Mouse (Mus musculus): ENCODE measurements around the gene Ccni. TPM values are rescaled to one million over a fixed set of nuclear protein-coding genes. Genes with fewer than 3 reads are reported as not detected.

Gene Ccni
- polyA plus RNA-seq (2012; rRNA removed) (21.0 and 21.7 TPM in 2 replicates), polyA plus RNA-seq (2014; fragmentation: Nextera tagmentation; extraction: Ambion mirVana) (39.3 and 41.6 TPM in 2 replicates)

DNA sequence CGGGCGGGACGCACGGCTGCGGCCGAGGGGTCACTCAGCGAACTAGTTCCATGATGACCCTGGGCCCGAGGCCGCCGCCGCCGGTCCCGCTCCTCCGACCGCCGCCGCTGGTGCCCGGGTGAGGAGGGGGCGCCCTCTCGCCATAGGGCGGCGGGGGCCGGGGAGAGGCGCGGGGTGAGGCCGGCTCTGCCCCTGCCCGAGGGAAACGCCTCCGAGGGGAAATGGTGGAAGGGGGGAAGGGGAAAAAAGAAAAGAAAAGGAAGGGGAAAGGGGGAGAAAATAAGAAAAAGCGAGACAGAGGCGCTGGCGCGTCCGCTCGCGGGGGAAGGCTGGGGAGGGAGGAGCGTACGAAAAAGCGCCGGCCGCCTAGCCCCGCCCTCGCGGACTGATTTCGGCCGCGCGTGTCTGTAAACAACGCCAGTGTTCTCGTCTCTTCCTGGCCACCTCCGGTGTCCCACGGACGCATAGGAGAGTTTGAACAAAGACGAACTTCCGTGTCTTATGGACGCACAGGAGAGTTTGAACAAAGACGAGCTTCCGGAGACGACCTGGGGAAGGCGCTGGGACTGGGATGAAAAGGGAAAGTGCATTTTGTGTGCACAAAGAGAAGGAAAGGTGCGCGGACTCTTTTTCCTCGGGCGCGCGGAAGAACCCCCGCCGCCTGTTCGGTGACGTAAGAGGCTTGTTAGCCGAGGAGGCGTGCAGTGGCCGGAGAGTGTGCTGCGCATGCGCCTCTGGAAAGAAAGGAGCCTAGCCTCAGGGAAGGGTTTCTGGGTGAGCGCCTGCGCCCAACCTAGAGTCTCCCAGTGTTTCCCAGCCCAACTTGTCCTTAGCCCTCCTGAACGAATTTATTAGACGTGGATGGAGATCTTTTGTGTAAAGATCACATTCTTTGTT is at the start of gene Ccni, which contains the start of gene 2010109A12Rik:
Gene Ccni (minus strand): TSS at position 387 of the 897 bp plus-strand sequence.
Gene 2010109A12Rik (plus strand): TSS at position 410 of the 897 bp plus-strand sequence.
- Histone ChIP-seq H3K4me2 (ENCODE audit: low read depth) (peak within 1 kb of the TSS; percentile 80), H3K4me3 (ENCODE audit: insufficient read depth in 1 of 2, low read depth in 2 of 2, low read length in 2 of 2) (peak within 1 kb of the TSS; percentile 68 to 99), H3K9ac (replicated peaks) (peak within 1 kb of the TSS; percentile 88), H3K27ac (peak within 1 kb of the TSS; percentile 77), H3K27me3 (ENCODE audit: control insufficient read depth, insufficient read depth, low read length) (no peaks in the 10 kb centered on the region), H3K9me3 (ENCODE audit: control insufficient read depth, low read length) (no peaks in the 10 kb centered on the region), H3K4me1 (replicated peaks; ENCODE audit: control insufficient read depth in 2 of 2, insufficient read depth in 2 of 2, low read length in 1 of 2) (peaks cover 6 to 10% of the 10 kb centered on the region in 2 experiments), H3K36me3 (replicated peaks; ENCODE audit: control insufficient read depth, insufficient read depth, low read depth) (peaks cover 2% of the 10 kb centered on the region)
- peak; percentile 95 for ATAC-seq (ENCODE audit: insufficient read depth)
- TF ChIP-seq EP300 (IDR thresholded peaks at IDR 0.05; ENCODE audit: low read depth) (peak; percentile 66), CTCF (IDR thresholded peaks at IDR 0.05; ENCODE audit: low read depth) (no peak)
- under 1% methylated on average over 79 of the region's 79 CpGs for whole genome bisulfite sequencing (ENCODE audit: insufficient replicate concordance)
- peak; percentile 90 to 92 (median 91) for DNase-seq (ENCODE audit: low read depth in 3 of 3, low spot score in 3 of 3)

DNA sequence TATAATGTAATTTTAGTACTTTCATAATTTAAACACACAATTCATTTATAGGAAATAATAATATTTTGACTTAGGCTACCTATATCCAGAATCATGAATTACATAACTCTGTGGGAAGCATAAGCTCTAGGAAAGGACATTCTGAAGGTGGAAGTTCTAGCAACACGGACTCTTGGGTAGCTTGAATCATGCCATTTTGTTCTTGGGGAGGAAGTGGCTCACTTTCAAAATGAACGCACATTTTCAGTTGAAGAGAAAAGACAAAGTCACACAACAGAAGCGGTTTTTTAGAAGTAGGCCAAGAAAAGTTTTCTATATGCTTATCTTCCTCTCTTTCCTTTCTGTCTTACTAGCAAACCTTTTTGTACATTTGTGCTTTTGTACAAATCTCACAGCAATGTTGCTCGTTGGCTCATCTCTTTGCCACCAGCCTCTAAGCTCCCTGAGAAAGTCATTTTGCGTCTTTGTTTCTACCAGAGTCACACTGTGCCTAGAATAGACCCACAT is 49.5 kb upstream of the Ccni start:
- H3K27me3 ChIP-seq (ENCODE audit: control insufficient read depth, insufficient read depth, low read length), result no peaks in the 10 kb centered on the region
- no peak overlapping the region for H3K4me3 ChIP-seq (ENCODE audit: insufficient read depth in 1 of 2, low read depth in 2 of 2, low read length in 2 of 2)
- no peak overlapping the region for H3K4me2 ChIP-seq (ENCODE audit: low read depth)
- no peaks in the 10 kb centered on the region for H3K36me3 ChIP-seq (replicated peaks; ENCODE audit: control insufficient read depth, insufficient read depth, low read depth)
- no peak for ATAC-seq (ENCODE audit: insufficient read depth)
- H3K27ac ChIP-seq, result no peak overlapping the region
- no peak for TF ChIP-seq EP300 (IDR thresholded peaks at IDR 0.05; ENCODE audit: low read depth)
- no peak for TF ChIP-seq CTCF (IDR thresholded peaks at IDR 0.05; ENCODE audit: low read depth)
- no peak overlapping the region for H3K9ac ChIP-seq (replicated peaks)
- H3K9me3 ChIP-seq (ENCODE audit: control insufficient read depth, low read length), result no peaks in the 10 kb centered on the region
- no peaks in the 10 kb centered on the region for H3K4me1 ChIP-seq (replicated peaks; ENCODE audit: control insufficient read depth in 2 of 2, insufficient read depth in 2 of 2, low read length in 1 of 2)
- 65% methylated on average over 5 of the region's 5 CpGs for WGBS (ENCODE audit: insufficient replicate concordance)
- DNase-seq (ENCODE audit: low read depth in 3 of 3, low spot score in 3 of 3), result no peak

DNA sequence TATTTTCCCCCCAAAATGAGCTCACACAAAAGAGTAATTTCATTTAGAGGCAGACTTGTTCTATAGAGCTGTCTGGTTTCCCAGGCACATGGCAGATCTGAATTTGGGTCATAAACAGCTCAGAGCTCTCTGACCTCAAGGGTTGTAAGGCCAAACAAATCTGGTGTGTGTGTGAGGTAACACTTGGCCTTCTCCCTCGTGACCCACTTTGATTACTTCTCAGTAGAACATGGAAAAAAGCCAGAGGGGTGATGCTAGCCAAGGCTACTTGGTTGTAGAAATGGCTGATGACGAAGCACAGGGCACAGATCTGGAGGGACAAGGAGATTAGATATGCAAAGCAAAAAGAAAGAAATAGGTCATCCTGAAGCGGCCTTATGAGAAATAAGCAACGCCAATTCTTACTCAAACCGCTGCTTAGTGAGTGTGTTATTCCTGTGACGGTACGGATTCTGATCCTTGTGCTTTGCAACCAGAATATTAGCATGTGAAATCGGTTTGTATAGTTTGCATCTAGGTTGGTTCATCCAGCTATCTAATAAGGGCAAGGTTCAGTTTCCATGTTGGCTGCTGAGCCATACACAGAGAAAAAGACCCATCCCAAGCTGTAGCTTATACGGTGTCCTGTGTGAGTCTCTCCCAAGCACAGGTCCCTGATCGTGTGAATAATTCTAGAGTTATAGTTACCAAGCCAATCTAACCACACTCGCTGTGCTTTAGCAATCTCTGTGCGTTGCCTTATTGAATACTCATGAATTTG is 44.9 kb upstream of the Ccni start:
- Histone ChIP-seq H3K9me3 (ENCODE audit: control insufficient read depth, low read length) (no peaks in the 10 kb centered on the region), H3K27ac (no peak overlapping the region), H3K36me3 (replicated peaks; ENCODE audit: control insufficient read depth, insufficient read depth, low read depth) (no peaks in the 10 kb centered on the region), H3K4me1 (replicated peaks; ENCODE audit: control insufficient read depth in 2 of 2, insufficient read depth in 2 of 2, low read length in 1 of 2) (no peaks in the 10 kb centered on the region), H3K27me3 (ENCODE audit: control insufficient read depth, insufficient read depth, low read length) (no peaks in the 10 kb centered on the region), H3K4me3 (ENCODE audit: insufficient read depth in 1 of 2, low read depth in 2 of 2, low read length in 2 of 2) (no peak overlapping the region), H3K9ac (replicated peaks) (no peak overlapping the region), H3K4me2 (ENCODE audit: low read depth) (no peak overlapping the region)
- ATAC-seq (ENCODE audit: insufficient read depth) (no peak), DNase-seq (ENCODE audit: low read depth in 3 of 3, low spot score in 3 of 3) (no peak)
- TF ChIP-seq CTCF (IDR thresholded peaks at IDR 0.05; ENCODE audit: low read depth) (no peak), EP300 (IDR thresholded peaks at IDR 0.05; ENCODE audit: low read depth) (no peak)
- WGBS (ENCODE audit: insufficient replicate concordance), result 76% methylated on average over 12 of the region's 12 CpGs

DNA sequence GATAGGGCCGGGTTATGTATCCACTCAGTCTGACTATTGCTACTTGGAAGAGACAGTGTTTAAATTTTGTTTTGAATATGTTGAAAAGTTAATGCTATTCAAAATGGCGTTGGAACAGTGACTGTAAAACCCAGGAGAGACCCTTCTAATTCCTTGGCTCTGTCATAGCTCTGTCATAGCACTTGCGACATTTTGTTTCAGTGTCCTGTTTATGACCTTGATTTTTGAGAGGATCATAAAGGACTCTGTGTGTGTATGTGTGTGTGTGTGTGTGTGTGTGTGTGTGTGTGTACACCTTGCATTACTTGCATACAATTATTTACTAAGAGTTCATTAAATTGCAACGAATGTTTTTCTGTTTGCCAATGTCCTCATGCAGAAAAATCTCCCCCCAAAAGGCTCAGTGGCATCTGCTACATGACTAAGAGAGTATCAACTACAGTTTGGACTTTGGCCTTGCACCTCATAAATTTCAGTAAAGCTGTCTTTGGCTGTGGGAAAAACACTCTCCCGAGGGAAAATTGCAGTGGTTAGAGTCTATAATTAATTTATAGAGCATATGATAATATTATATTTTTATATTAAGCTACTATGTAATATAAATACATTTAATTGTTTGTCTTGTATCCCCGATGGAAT is 43.8 kb upstream of the Ccni start:
- Histone ChIP-seq H3K4me1 (replicated peaks; ENCODE audit: control insufficient read depth in 2 of 2, insufficient read depth in 2 of 2, low read length in 1 of 2) (no peaks in the 10 kb centered on the region), H3K9me3 (ENCODE audit: control insufficient read depth, low read length) (no peaks in the 10 kb centered on the region), H3K27ac (no peak overlapping the region), H3K4me2 (ENCODE audit: low read depth) (no peak overlapping the region), H3K36me3 (replicated peaks; ENCODE audit: control insufficient read depth, insufficient read depth, low read depth) (no peaks in the 10 kb centered on the region), H3K9ac (replicated peaks) (no peak overlapping the region), H3K4me3 (ENCODE audit: insufficient read depth in 1 of 2, low read depth in 2 of 2, low read length in 2 of 2) (no peak overlapping the region), H3K27me3 (ENCODE audit: control insufficient read depth, insufficient read depth, low read length) (no peaks in the 10 kb centered on the region)
- 66% methylated on average over 6 of the region's 6 CpGs for WGBS (ENCODE audit: insufficient replicate concordance)
- DNase-seq (ENCODE audit: low read depth in 3 of 3, low spot score in 3 of 3) (no peak), ATAC-seq (ENCODE audit: insufficient read depth) (no peak)
- TF ChIP-seq CTCF (IDR thresholded peaks at IDR 0.05; ENCODE audit: low read depth), result no peak
- TF ChIP-seq EP300 (IDR thresholded peaks at IDR 0.05; ENCODE audit: low read depth), result no peak

Measured in liver, embryonic 14.5 days (tissue).